Mouse (Mus musculus) embryonic facial prominence, embryonic 12.5 days (tissue): ENCODE results near the gene Gm6993. TPM values are rescaled to one million over a fixed set of nuclear protein-coding genes. Genes with fewer than 3 reads are reported as not detected.

Source experiments
- ATAC-seq: fragments of 200-750 bp; cut with Nextera tagmentation; 2 replicates; pipeline ENCODE4 v1.8.0; 2017; ENCODE audit not compliant: insufficient number of reproducible peaks, insufficient read depth, low FRiP score, low TSS enrichment
- H3K27ac ChIP-seq: fragments of 300-500 bp; sonication (generic); 2 replicates; pipeline ENCODE4 v1.5.1; 2016; ENCODE audit warnings: mild to moderate bottlenecking
- H3K27me3 ChIP-seq: fragments of 300-500 bp; sonication (generic); 2 replicates; pipeline ENCODE4 v1.6.1; 2016; ENCODE audit warnings: mild to moderate bottlenecking, moderate library complexity
- H3K36me3 ChIP-seq: fragments of 300-500 bp; sonication (generic); 2 replicates; pipeline ENCODE4 v1.6.1; 2016; ENCODE audit warnings: mild to moderate bottlenecking
- H3K4me1 ChIP-seq: fragments of 300-500 bp; sonication (generic); 2 replicates; pipeline ENCODE4 v1.6.1; 2016
- H3K4me2 ChIP-seq: fragments of 300-500 bp; sonication (generic); replicated peaks from 2 replicates; pipeline ENCODE4 v1.6.1; 2016; ENCODE audit warnings: mild to moderate bottlenecking, moderate library complexity
- H3K4me3 ChIP-seq: fragments of 300-500 bp; sonication (generic); 2 replicates; pipeline ENCODE4 v1.5.1; 2016; ENCODE audit warnings: mild to moderate bottlenecking
- H3K9ac ChIP-seq: fragments of 300-500 bp; sonication (generic); 2 replicates; pipeline ENCODE4 v1.6.1; 2016; ENCODE audit warnings: mild to moderate bottlenecking, moderate library complexity
- H3K9me3 ChIP-seq: fragments of 300-500 bp; sonication (generic); 2 replicates; pipeline ENCODE4 v1.6.1; 2016; ENCODE audit warnings: mild to moderate bottlenecking, moderate library complexity
- WGBS: fragments of 180-500 bp; shearing (Covaris S2); methylation state at CpG from one replicate; pipeline ENCODE4 v1.1.7; 2016; 5-methylcytosine and 5-hydroxymethylcytosine counted together
- polyA plus RNA-seq: library from polyadenylated mRNA; unstranded; fragments of >200 nt; fragmentation: Nextera tagmentation; extraction: Ambion mirVana; gene quantifications from 2 replicates; pipeline ENCODE4 v1.2.1, GENCODE M21; 2016

Gm6993 gene
- polyA plus RNA-seq, 1 experiment from 2014 or later: not detected

- H3K9ac ChIP-seq: no peak overlapping the region
- H3K27ac ChIP-seq: no peak overlapping the region
- 67% methylated on average over 6 of the region's 6 CpGs for WGBS
- no peaks in the 10 kb centered on the region for H3K27me3 ChIP-seq
- H3K4me3 ChIP-seq: no peak overlapping the region
- H3K4me2 ChIP-seq: no peak overlapping the region
- no peak for ATAC-seq
- H3K9me3 ChIP-seq: no peaks in the 10 kb centered on the region
- no peaks in the 10 kb centered on the region for H3K36me3 ChIP-seq
- peaks cover 7% of the 10 kb centered on the region for H3K4me1 ChIP-seq
These were observed 1.2 kb downstream of the Gm6993 start for GRCm38 (mm10) chr12:31241595-31242342.

GRCm38 (mm10) chr12:31244001-31244400 is 3.4 kb downstream of the Gm6993 start:
- Histone ChIP-seq H3K4me1 (0 out of 2 replicates have a peak, but pooled peaks cover 3% of the 10 kb centered on the region), H3K9me3 (no peaks in the 10 kb centered on the region), H3K36me3 (no peaks in the 10 kb centered on the region), H3K27ac (no peak overlapping the region), H3K27me3 (no peaks in the 10 kb centered on the region), H3K4me3 (no peak overlapping the region), H3K4me2 (no peak overlapping the region), H3K9ac (no peak overlapping the region)
- no peak for ATAC-seq
- WGBS: 88% methylated on average over 2 of the region's 2 CpGs

GRCm38 (mm10) chr12:31244691-31245090 is 4.1 kb downstream of the Gm6993 start:
- 0 out of 2 replicates have a peak, but pooled peaks cover 3% of the 10 kb centered on the region for H3K4me1 ChIP-seq
- no peaks in the 10 kb centered on the region for H3K9me3 ChIP-seq
- H3K27ac ChIP-seq: no peak overlapping the region
- ATAC-seq: no peak
- WGBS: 85% methylated on average over 3 of the region's 3 CpGs
- no peak overlapping the region for H3K4me3 ChIP-seq
- H3K27me3 ChIP-seq: no peaks in the 10 kb centered on the region
- H3K36me3 ChIP-seq: no peaks in the 10 kb centered on the region
- H3K4me2 ChIP-seq: no peak overlapping the region
- H3K9ac ChIP-seq: no peak overlapping the region

GRCm38 (mm10) chr12:31246153-31246552 is 5.6 kb downstream of the Gm6993 start:
- 67% methylated on average over 3 of the region's 3 CpGs for WGBS
- no peak for ATAC-seq

GRCm38 (mm10) chr12:31246615-31247014 is 6.0 kb downstream of the Gm6993 start:
- no peak for ATAC-seq
- Histone ChIP-seq H3K36me3 (no peaks in the 10 kb centered on the region), H3K4me3 (no peak overlapping the region), H3K27ac (no peak overlapping the region), H3K9me3 (no peaks in the 10 kb centered on the region), H3K4me2 (no peak overlapping the region), H3K27me3 (no peaks in the 10 kb centered on the region), H3K9ac (no peak overlapping the region), H3K4me1 (0 out of 2 replicates have a peak, but pooled peaks cover 3% of the 10 kb centered on the region)
- 55% methylated on average over 3 of the region's 3 CpGs for WGBS

More at GRCm38 (mm10) chr12:31246153-31246552, 5.6 kb downstream of the Gm6993 start:
- H3K4me1 ChIP-seq: 0 out of 2 replicates have a peak, but pooled peaks cover 3% of the 10 kb centered on the region
- no peaks in the 10 kb centered on the region for H3K36me3 ChIP-seq
- no peaks in the 10 kb centered on the region for H3K27me3 ChIP-seq
- H3K9me3 ChIP-seq: no peaks in the 10 kb centered on the region
- H3K4me3 ChIP-seq: no peak overlapping the region
- no peak overlapping the region for H3K4me2 ChIP-seq
- H3K9ac ChIP-seq: no peak overlapping the region
- no peak overlapping the region for H3K27ac ChIP-seq

GRCm38 (mm10) chr12:31248165-31248564 is 7.6 kb downstream of the Gm6993 start:
- 0 out of 2 replicates have a peak, but pooled peaks cover 3% of the 10 kb centered on the region for H3K4me1 ChIP-seq
- H3K4me3 ChIP-seq: no peak overlapping the region
- H3K36me3 ChIP-seq: no peaks in the 10 kb centered on the region
- no peak for ATAC-seq
- no peaks in the 10 kb centered on the region for H3K27me3 ChIP-seq
- H3K27ac ChIP-seq: no peak overlapping the region
- H3K9ac ChIP-seq: no peak overlapping the region
- H3K4me2 ChIP-seq: no peak overlapping the region
- H3K9me3 ChIP-seq: no peaks in the 10 kb centered on the region
- WGBS: 32% methylated on average over 3 of the region's 3 CpGs

- 0 out of 2 replicates have a peak, but pooled peaks cover 3% of the 10 kb centered on the region for H3K4me1 ChIP-seq
- no peaks in the 10 kb centered on the region for H3K27me3 ChIP-seq
- H3K4me2 ChIP-seq: no peak overlapping the region
- no peaks in the 10 kb centered on the region for H3K9me3 ChIP-seq
- H3K27ac ChIP-seq: no peak overlapping the region
- 39% methylated on average over 10 of the region's 10 CpGs for WGBS
- ATAC-seq: no peak
- no peak overlapping the region for H3K9ac ChIP-seq
- H3K36me3 ChIP-seq: no peaks in the 10 kb centered on the region
- H3K4me3 ChIP-seq: no peak overlapping the region
These were observed 8.1 kb downstream of the Gm6993 start for GRCm38 (mm10) chr12:31248681-31249080.

GRCm38 (mm10) chr12:31252259-31252658 is 11.7 kb downstream of the Gm6993 start:
- no peaks in the 10 kb centered on the region for H3K36me3 ChIP-seq
- H3K4me1 ChIP-seq: peaks cover 5% of the 10 kb centered on the region; the same call in 1 of the 2 replicates
- no peaks in the 10 kb centered on the region for H3K9me3 ChIP-seq
- no peak overlapping the region for H3K9ac ChIP-seq
- 57% methylated on average over 4 of the region's 4 CpGs for WGBS
- H3K4me3 ChIP-seq: no peak overlapping the region
- no peaks in the 10 kb centered on the region for H3K27me3 ChIP-seq
- no peak for ATAC-seq
- no peak overlapping the region for H3K4me2 ChIP-seq
- no peak overlapping the region; the same call in 1 of the 2 replicates for H3K27ac ChIP-seq

- ATAC-seq: no peak
- no peak overlapping the region for H3K9ac ChIP-seq
- no peaks in the 10 kb centered on the region for H3K9me3 ChIP-seq
- H3K4me2 ChIP-seq: no peak overlapping the region
- no peak overlapping the region for H3K4me3 ChIP-seq
- WGBS: 84% methylated on average over 8 of the region's 8 CpGs
- no peaks in the 10 kb centered on the region for H3K27me3 ChIP-seq
- H3K4me1 ChIP-seq: peaks cover 2% of the 10 kb centered on the region; the same call in 1 of the 2 replicates
- no peaks in the 10 kb centered on the region for H3K36me3 ChIP-seq
- no peak overlapping the region for H3K27ac ChIP-seq
These were observed 14.4 kb downstream of the Gm6993 start for GRCm38 (mm10) chr12:31254978-31255377.

GRCm38 (mm10) chr12:31256121-31256903 is 15.7 kb downstream of the Gm6993 start:
- Histone ChIP-seq H3K36me3 (no peaks in the 10 kb centered on the region), H3K4me3 (no peak overlapping the region), H3K9me3 (no peaks in the 10 kb centered on the region), H3K4me2 (no peak overlapping the region), H3K27ac (no peak overlapping the region), H3K9ac (no peak overlapping the region), H3K4me1 (peaks cover 2% of the 10 kb centered on the region; the same call in 1 of the 2 replicates), H3K27me3 (no peaks in the 10 kb centered on the region)
- 66% methylated on average over 9 of the region's 9 CpGs for WGBS
- no peak for ATAC-seq

- Histone ChIP-seq H3K4me2 (no peak overlapping the region), H3K4me1 (peaks cover 16% of the 10 kb centered on the region), H3K27me3 (0 out of 2 replicates have a peak, but pooled peaks cover 3% of the 10 kb centered on the region), H3K9ac (no peak overlapping the region), H3K27ac (no peak overlapping the region), H3K9me3 (no peaks in the 10 kb centered on the region), H3K36me3 (no peaks in the 10 kb centered on the region), H3K4me3 (no peak overlapping the region)
- ATAC-seq: no peak
- 86% methylated on average over 3 of the region's 3 CpGs for WGBS
These were observed 21.3 kb downstream of the Gm6993 start for GRCm38 (mm10) chr12:31261882-31262281.
